Mouse (Mus musculus): ENCODE data around the gene Vhl. TPM values are rescaled to one million over a fixed set of nuclear protein-coding genes. Genes with fewer than 3 reads are reported as not detected.
A peak's percentile ranks its signal among the peaks of the same experiment; 100 is the strongest.

The Vhl gene
- polyA plus RNA-seq, 1 experiment from 2014 or later = 65.9 TPM

GRCm38 (mm10) chr6:113655475-113655874 lies 31.7 kb downstream of the Vhl start:
- Histone ChIP-seq H3K27me3 (no peaks in the 10 kb centered on the region), H3K36me3 (no peaks in the 10 kb centered on the region), H3K9ac (no peak overlapping the region), H3K4me1 (replicated peaks) (no peaks in the 10 kb centered on the region), H3K4me2 (no peak overlapping the region), H3K9me3 (no peaks in the 10 kb centered on the region), H3K27ac (replicated peaks) (no peak overlapping the region), H3K4me3 (no peak overlapping the region)
- ATAC-seq (ENCODE audit: low read depth) = no peak
- WGBS = 92% methylated on average over 3 of the region's 3 CpGs

DNA sequence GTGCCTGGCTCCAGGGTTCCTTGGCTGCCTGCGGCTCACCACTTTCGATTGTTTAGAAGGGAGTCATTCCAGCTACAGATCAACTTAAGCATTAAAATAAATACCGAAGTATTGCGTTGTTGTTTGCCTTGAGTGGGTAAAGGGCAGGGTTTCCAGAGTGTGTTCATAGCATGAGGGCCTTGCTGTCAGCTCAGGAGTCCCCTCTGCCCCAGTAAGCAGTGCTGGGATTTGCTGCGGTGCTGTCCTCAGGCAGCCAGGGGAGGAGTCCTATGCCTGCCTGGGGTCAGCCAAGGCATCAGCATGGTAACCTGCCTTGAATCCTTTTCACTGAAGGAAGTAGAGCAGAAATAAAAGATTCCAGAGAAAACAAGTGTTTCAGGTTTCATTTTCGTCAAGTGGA lies 33.1 kb downstream of the Vhl start:
- H3K9me3 ChIP-seq = no peaks in the 10 kb centered on the region
- H3K9ac ChIP-seq = no peak overlapping the region
- no peaks in the 10 kb centered on the region for H3K27me3 ChIP-seq
- no peak overlapping the region for H3K4me2 ChIP-seq
- ATAC-seq (ENCODE audit: low read depth) = no peak
- no peaks in the 10 kb centered on the region for H3K36me3 ChIP-seq
- H3K4me1 ChIP-seq (replicated peaks) = peaks cover 2% of the 10 kb centered on the region; the same call in 1 of the 2 replicates
- 88% methylated on average over 6 of the region's 6 CpGs for WGBS
- H3K27ac ChIP-seq (replicated peaks) = no peak overlapping the region
- no peak overlapping the region for H3K4me3 ChIP-seq

DNA sequence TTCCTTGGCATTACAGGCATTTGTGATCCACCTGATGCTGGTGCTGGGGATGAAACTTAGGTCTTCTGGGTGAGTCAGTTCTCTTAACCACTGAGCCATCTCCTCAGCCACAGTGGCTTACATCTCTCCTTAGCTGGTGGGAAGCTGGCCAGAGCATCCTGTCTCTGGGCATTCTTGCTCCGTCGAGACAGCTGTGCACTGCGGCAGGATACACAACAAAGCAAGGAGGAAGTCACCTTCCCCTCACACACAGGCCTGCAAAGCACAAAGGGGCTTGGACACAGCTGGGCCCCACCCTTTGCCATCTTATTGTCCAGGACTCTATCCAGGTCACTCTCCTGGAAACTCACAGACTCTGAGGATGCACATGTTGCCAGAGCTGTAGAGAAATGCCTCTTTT lies 34.5 kb downstream of the Vhl start:
- H3K27me3 ChIP-seq = no peaks in the 10 kb centered on the region
- peak overlapping the region; percentile 33; the same call in 1 of the 2 replicates for H3K27ac ChIP-seq (replicated peaks)
- H3K9ac ChIP-seq = no peak overlapping the region
- no peak for ATAC-seq (ENCODE audit: low read depth)
- no peak overlapping the region for H3K4me3 ChIP-seq
- no peak overlapping the region for H3K4me2 ChIP-seq
- H3K9me3 ChIP-seq = no peaks in the 10 kb centered on the region
- 76% methylated on average over 3 of the region's 3 CpGs for WGBS
- no peaks in the 10 kb centered on the region for H3K36me3 ChIP-seq
- peaks cover 4% of the 10 kb centered on the region; the same call in 1 of the 2 replicates for H3K4me1 ChIP-seq (replicated peaks)

DNA sequence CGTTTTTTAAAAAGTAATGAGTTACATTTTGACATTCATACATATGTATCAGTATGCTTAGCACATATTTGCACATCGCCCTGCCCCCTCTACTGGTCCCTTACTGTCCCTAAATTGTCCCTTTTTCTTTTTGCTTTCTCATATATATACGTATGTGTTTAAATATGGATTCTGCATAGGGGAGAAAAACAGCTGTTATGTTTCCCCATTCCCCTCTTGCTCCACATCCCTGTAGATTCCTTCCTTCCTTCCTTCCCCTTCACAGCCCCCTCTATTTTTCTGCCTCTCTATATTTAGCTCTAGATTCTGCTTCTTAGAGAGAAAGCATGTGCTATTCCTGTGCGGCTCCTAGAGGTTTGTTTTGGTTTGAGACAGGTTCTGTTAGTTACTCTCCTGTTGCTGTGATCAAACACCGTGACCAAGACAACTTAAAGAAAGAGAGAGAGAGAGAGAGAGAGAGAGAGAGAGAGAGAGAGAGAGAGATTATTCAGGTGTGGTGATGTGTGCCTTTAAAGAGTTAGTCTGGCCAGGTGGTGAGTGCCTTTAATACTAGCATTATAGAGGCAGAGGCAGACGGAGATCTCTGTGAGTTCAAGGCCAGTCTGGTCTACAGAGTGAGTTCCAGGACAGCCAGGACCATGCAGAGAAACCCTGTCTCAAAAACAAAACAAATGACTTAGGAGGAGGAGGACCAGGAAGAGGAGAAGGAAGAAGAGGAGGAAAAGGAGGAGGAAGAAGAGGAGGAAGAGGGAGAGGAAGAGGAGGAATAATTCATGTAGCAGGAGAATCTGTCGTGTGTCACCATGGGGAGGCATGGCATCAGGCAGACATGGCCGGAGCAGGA lies 36.1 kb downstream of the Vhl start:
- H3K9ac ChIP-seq = no peak overlapping the region
- peaks cover 4% of the 10 kb centered on the region; the same call in 1 of the 2 replicates for H3K4me1 ChIP-seq (replicated peaks)
- no peaks in the 10 kb centered on the region for H3K27me3 ChIP-seq
- ATAC-seq (ENCODE audit: low read depth) = no peak
- no peak overlapping the region for H3K4me3 ChIP-seq
- H3K9me3 ChIP-seq = no peaks in the 10 kb centered on the region
- no peak overlapping the region for H3K4me2 ChIP-seq
- H3K27ac ChIP-seq (replicated peaks) = no peak overlapping the region
- no peaks in the 10 kb centered on the region for H3K36me3 ChIP-seq
- 78% methylated on average over 8 of the region's 8 CpGs for WGBS

DNA sequence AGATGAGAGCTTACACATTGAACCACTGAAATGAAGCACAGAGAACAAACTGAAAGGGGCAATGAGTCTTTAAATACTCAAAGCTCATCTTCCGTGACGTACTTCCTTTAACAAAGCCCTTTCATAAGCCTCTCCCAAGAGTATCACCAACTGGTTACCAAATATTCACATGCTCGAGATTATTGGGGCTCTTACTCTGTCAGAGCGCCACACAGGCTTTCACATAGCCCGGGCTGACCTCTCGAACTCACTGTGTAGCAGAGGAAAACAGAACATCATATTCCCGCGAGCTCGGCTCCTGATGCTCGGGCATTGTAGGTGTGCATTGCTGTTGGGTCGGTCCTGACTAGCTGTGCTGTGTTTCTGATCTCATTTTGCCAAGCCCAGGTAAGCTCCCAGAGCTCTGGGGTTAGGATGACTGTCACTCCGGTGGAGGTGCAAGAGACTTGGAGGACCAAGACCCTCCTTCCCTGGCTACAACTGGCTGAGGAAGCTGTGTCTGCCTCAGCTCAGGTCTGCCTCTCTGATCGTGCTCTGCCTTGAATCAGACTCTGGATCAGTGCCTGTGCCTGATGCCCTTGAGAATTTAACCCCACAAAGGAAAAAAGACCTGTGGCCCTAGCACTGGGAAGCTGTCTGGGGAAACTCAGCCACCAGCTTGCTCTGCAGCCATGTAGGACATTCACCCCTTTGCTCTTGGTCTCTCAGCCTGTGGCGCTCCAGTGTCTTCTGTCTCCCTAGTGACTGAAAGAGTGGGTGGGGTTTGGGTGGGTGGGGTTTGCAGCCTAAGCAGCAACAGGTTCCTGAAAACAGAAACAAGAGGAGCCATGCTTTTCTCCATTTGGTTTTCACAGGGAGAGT lies 37.0 kb downstream of the Vhl start:
- WGBS = 75% methylated on average over 14 of the region's 14 CpGs
- no peak for ATAC-seq (ENCODE audit: low read depth)
- H3K27me3 ChIP-seq = no peaks in the 10 kb centered on the region

GRCm38 (mm10) chr6:113661353-113662241 lies 37.8 kb downstream of the Vhl start:
- no peaks in the 10 kb centered on the region for H3K27me3 ChIP-seq
- no peak overlapping the region for H3K27ac ChIP-seq (replicated peaks)
- no peaks in the 10 kb centered on the region for H3K9me3 ChIP-seq
- WGBS = 64% methylated on average over 12 of the region's 12 CpGs
- peaks cover 4% of the 10 kb centered on the region; the same call in 1 of the 2 replicates for H3K4me1 ChIP-seq (replicated peaks)
- H3K4me3 ChIP-seq = no peak overlapping the region
- no peak overlapping the region for H3K4me2 ChIP-seq
- H3K9ac ChIP-seq = no peak overlapping the region
- H3K36me3 ChIP-seq = no peaks in the 10 kb centered on the region
- ATAC-seq (ENCODE audit: low read depth) = no peak

More for the DNA sequence above, 37.0 kb downstream of the Vhl start:
- H3K9me3 ChIP-seq = no peaks in the 10 kb centered on the region
- H3K4me2 ChIP-seq = no peak overlapping the region
- H3K27ac ChIP-seq (replicated peaks) = no peak overlapping the region
- no peaks in the 10 kb centered on the region for H3K36me3 ChIP-seq
- H3K4me3 ChIP-seq = no peak overlapping the region
- no peak overlapping the region for H3K9ac ChIP-seq
- peaks cover 4% of the 10 kb centered on the region; the same call in 1 of the 2 replicates for H3K4me1 ChIP-seq (replicated peaks)

GRCm38 (mm10) chr6:113662964-113663700 lies 39.4 kb downstream of the Vhl start:
- no peak for ATAC-seq (ENCODE audit: low read depth)
- H3K4me2 ChIP-seq = no peak overlapping the region
- peaks cover 4% of the 10 kb centered on the region; the same call in 1 of the 2 replicates for H3K4me1 ChIP-seq (replicated peaks)
- no peak overlapping the region for H3K27ac ChIP-seq (replicated peaks)
- H3K4me3 ChIP-seq = no peak overlapping the region
- no peak overlapping the region for H3K9ac ChIP-seq
- H3K27me3 ChIP-seq = no peaks in the 10 kb centered on the region
- no peaks in the 10 kb centered on the region for H3K36me3 ChIP-seq
- H3K9me3 ChIP-seq = no peaks in the 10 kb centered on the region
- 94% methylated on average over 8 of the region's 8 CpGs for WGBS

GRCm38 (mm10) chr6:113664305-113664704 lies 40.5 kb downstream of the Vhl start:
- no peak overlapping the region for H3K4me2 ChIP-seq
- no peaks in the 10 kb centered on the region for H3K27me3 ChIP-seq
- H3K4me3 ChIP-seq = no peak overlapping the region
- H3K27ac ChIP-seq (replicated peaks) = no peak overlapping the region
- ATAC-seq (ENCODE audit: low read depth) = no peak
- H3K36me3 ChIP-seq = no peaks in the 10 kb centered on the region
- H3K9ac ChIP-seq = no peak overlapping the region
- H3K4me1 ChIP-seq (replicated peaks) = peaks cover 12% of the 10 kb centered on the region
- 91% methylated on average over 7 of the region's 7 CpGs for WGBS
- no peaks in the 10 kb centered on the region for H3K9me3 ChIP-seq

DNA sequence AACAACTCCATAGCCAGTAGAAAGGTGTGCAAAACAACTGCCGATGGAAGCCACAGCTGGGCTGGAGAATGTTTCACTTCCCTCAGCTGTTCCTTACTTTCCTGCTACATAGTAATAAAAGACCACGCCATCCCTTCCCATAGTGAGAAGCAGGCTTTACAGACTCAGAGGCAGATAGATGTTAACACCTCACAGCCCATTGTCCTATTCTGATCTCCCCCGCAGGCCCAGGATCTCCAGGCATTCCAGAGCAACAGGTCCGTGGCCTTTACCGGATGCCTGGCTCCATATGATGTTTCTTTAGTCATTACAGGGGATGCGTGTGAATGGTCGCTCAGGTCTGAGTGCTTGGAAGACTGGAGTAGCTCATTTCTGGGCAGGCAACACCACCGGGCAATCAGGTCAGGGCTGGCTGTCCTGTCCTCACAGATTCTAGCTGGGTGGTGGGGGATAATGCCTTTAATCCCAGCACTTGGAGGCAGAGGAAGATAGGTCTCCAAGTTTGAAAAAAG lies 43.9 kb downstream of the Vhl start:
- H3K9ac ChIP-seq = no peak overlapping the region
- WGBS = 63% methylated on average over 8 of the region's 8 CpGs
- no peak for ATAC-seq (ENCODE audit: low read depth)
- no peaks in the 10 kb centered on the region for H3K36me3 ChIP-seq
- H3K4me1 ChIP-seq (replicated peaks) = peaks cover 8% of the 10 kb centered on the region
- H3K27ac ChIP-seq (replicated peaks) = no peak overlapping the region
- H3K27me3 ChIP-seq = no peaks in the 10 kb centered on the region
- H3K4me3 ChIP-seq = no peak overlapping the region
- H3K9me3 ChIP-seq = no peaks in the 10 kb centered on the region
- no peak overlapping the region for H3K4me2 ChIP-seq

DNA sequence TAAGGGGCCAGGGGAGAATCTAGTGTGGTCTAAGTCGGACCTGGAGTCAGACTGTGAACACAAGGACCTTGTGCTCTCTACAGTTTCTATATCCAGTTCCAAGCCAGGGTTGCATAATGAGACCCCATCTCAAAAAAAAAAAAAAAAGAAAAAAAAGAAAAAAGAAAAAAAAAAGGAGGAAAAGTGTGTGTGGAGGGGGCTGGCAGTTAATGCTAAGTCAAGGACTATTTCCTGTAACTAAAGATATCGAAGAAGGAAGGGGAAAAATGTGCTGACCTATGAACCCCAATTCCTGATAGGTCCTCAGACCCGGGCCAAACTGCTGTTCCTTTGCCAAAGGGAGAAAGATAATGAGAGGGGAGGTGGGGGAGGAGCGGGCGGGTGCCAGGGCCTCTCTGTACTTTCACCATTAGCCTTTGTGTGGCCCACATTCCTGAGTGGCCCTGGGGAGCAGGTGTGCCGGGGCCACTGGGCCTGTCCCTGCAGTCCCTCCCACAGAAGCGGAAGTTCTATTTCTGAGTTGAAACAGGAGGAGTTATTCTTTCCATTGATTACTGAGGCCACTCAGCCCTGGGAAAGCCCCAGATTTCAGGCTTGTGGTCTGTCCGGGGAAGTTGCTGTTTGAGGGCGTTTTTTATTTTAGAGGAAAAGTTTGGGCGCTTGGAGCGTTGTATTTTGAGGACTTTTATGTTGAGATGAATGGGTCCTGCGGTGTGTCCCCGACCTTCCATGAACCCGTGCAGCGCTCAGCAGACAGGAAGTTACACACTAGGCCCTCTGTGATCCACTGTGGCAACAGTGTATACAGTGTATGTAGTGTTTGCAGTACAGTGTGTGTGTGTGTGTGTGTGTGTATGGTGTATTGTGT lies 44.8 kb downstream of the Vhl start:
- H3K4me2 ChIP-seq = no peak overlapping the region
- H3K27ac ChIP-seq (replicated peaks) = no peak overlapping the region
- no peak for ATAC-seq (ENCODE audit: low read depth)
- H3K9ac ChIP-seq = no peak overlapping the region
- no peak overlapping the region for H3K4me3 ChIP-seq
- WGBS = 41% methylated on average over 15 of the region's 15 CpGs
- H3K27me3 ChIP-seq = no peaks in the 10 kb centered on the region
- H3K36me3 ChIP-seq = no peaks in the 10 kb centered on the region
- peaks cover 8% of the 10 kb centered on the region for H3K4me1 ChIP-seq (replicated peaks)
- H3K9me3 ChIP-seq = no peaks in the 10 kb centered on the region

All from neural tube, embryonic 13.5 days (tissue).